Mouse (Mus musculus): ENCODE data around the gene Cfb.
A peak's percentile ranks its signal among the peaks of the same experiment; 100 is the strongest.
"Not testable (repeated sequence)": the region's sequence is repeated elsewhere in the genome, so short reads cannot be mapped to it uniquely, and the experiment has no call there.

The Cfb gene

DNA sequence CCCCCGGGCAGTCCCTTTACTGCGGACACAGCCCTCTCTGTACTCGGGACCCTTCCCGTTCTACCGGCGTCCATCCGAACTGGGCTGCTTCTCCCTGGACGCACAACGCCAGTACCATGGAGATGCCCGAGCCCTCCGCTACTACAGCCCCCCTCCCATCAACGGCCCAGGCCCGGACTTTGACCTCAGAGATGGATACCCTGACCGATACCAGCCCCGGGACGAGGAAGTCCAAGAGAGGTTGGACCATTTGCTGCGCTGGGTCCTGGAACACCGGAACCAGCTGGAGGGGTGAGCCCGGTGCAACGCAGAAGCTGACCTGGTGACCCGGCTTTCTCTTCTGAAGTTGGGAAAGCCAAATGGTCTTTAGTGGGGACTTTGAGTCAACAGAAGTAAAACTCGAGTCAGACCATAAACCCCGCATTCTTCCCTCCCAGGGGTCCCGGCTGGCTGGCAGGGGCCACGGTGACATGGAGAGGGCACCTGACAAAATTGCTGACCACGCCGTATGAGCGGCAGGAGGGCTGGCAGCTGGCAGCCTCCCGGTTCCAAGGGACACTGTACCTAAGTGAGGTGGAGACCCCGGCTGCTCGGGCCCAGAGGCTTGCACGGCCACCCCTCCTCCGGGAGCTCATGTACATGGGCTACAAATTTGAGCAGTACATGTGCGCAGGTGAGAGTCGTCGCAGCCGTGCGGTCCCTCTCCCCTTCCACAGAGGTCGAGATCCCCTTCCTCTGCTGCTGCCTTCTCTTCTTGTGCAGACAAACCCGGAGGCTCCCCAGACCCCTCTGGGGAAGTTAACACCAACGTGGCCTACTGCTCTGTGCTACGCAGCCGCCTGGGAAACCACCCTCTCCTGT, 24.6 kb downstream of the Cfb start:
- no peak for DNase-seq (ENCODE audit: low read depth, low spot score)

GRCm38 (mm10) chr17:34836856-34837221, 25.5 kb downstream of the Cfb start, which contains the start of the genes Stk19 and Dxo:
TSS of gene Stk19 (minus strand) at chr17:34836945.
TSS of gene Dxo (plus strand) at chr17:34837019.
- DNase-seq (ENCODE audit: low read depth, low spot score), result peak; percentile 96

DNA sequence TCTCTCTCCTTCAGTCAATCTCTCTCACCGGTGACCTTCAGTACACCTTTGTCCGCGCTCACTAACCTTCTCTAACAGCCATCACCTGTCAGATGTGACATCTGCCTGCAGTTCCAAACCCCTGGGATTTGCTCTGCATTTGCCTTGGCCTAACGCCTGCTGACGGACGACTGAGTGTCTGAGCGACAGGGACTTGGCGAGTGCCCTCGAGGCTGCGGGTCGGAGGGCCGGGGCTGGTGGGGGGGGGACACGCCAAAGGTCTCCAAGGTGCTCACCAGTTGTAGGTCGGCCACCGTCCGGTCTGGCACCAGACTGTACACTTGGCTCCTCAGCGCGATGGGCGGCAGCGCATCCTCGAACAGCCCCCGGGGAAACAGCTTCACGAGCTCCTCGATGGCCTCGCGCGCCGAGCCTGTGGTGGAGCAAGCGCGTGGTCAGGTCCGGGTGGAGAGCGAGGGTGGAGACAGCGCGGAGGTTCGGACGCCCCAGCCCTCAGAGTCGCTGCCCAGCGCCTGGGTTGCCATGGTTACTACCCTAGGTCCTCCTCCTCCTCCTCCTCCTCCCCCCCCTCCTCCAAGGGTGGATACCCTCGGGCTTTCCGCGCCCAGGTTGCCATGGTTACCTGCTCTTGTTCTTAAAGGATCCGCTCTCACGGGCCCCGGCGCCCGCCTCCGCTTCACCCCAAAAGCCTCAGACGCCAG, 26.0 kb downstream of the Cfb start:
- no peak for DNase-seq (ENCODE audit: low read depth, low spot score)

DNA sequence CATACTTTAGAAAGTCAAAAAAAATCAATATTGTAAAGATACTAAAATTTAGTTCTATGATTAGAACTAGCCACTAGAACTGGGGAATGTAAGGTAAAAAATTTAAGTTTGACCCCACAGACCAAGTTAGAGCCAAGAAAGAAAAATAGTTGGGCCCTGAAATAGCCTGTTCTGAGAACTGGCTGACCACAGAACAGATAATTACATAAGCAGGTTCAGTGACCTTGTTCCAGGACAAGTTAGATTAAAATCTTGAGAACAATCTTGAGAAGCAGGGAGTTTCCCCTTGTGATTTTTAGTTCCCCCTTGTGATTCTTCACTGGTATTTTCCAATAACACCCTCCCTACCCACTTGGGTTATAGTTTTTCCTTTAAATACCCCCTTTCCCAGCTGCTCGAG, 31.5 kb downstream of the Cfb start:
- DNase-seq (ENCODE audit: low read depth, low spot score), result not testable (repeated sequence)

GRCm38 (mm10) chr17:34814818-34815370, 47.4 kb downstream of the Cfb start:
- no peak for DNase-seq (ENCODE audit: low read depth, low spot score)

GRCm38 (mm10) chr17:34813747-34814146, 48.6 kb downstream of the Cfb start:
- DNase-seq (ENCODE audit: low read depth, low spot score), result not testable (repeated sequence)

DNA sequence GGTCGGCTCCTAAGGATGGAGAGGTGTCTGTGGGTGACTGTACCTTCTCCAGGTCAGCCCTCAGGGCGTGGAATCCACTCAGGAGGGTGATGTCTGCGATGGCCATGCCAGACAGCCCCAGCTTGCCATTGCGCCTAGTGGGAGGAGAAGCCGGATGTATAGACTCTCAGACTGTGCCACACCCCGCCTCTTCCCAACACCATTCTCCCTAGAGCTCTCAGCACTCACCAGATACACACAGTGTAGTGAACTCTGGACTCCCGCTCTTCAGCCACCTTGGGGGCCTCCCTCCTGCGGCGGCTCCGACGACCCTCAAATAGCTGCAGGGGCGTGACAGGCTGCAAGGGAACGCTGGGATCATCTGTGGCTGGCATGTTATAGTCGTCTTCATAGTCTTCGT, 51.0 kb downstream of the Cfb start:
- no peak for DNase-seq (ENCODE audit: low read depth, low spot score)

- not testable (repeated sequence) for DNase-seq (ENCODE audit: low read depth, low spot score)
Observed at GRCm38 (mm10) chr17:34810811-34811210, 51.5 kb downstream of the Cfb start.

DNA sequence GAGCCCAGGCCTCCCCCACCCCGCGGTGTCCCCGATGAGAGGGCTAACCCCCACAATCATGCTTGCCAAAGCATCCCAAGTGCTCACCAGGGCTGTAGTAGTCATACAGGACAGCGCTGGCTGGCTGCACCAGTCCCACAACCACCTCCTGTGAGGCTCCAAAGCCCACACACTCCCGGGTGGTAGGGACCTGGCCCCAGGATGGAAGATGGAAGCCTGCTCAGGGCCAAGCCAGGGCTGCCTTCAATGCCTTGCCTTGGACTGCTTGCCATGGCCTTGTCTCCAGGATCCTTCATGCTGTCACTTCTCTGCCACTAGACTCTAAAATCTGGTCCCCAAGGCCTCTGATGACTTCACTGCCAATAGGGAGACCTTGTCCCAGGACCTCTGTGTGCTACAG, 51.9 kb downstream of the Cfb start:
- not testable (repeated sequence) for DNase-seq (ENCODE audit: low read depth, low spot score)

- DNase-seq (ENCODE audit: low read depth, low spot score), result no peak
Observed at GRCm38 (mm10) chr17:34808599-34809205, 53.6 kb downstream of the Cfb start.

GRCm38 (mm10) chr17:34807176-34807575, 55.1 kb downstream of the Cfb start:
- no peak for DNase-seq (ENCODE audit: low read depth, low spot score)
